Mouse (Mus musculus) kidney, postnatal 14 days (tissue): ENCODE data around the gene Trmt1.

Experiments used
- DNase-seq: peaks from one replicate; pipeline ENCODE4 v3.0.0; 2022; ENCODE audit warnings: mixed read lengths

Gene Trmt1

GRCm38 (mm10) chr8:84693332-84693731, 7.2 kb downstream of the Trmt1 start:
- DNase-seq = no peak

DNA sequence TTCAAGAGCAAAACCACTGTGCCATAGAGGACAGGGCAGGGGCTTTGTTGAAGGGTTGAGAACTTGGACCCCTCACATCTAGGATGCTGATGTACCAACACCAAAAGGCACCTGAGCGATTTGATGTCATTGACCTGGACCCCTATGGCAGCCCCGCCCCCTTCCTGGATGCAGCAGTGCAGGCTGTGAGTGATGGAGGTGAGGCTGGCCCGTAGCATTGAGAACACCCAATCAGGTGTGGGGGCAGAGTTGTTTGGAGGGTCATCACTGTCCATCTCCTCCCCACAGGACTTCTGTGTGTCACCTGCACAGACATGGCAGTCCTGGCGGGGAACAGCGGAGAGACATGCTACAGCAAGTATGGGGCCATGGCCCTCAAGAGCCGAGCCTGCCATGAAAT, 9.0 kb downstream of the Trmt1 start:
- no peak for DNase-seq

GRCm38 (mm10) chr8:84697166-84698130, 11.3 kb downstream of the Trmt1 start:
- no peak for DNase-seq

DNA sequence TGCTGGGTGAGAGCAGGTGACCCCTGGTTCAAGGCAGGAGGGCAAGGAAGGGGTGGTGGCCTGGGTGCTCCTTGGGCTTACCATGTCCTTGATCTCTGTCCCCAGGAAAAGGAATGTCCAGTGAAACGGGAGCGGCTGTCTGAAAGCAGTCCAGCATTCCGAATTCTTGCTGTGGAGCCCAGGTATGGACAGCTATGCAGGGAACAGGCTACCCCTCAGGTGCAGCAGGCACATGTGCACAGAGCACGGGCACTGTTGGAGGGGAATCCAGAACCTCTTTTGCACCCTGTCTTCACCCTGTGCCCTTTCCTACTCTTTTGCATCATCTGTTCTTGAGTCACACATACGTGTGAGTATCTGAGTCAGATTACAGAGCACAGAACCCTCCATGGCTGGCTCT, 12.2 kb downstream of the Trmt1 start:
- DNase-seq = no peak

DNA sequence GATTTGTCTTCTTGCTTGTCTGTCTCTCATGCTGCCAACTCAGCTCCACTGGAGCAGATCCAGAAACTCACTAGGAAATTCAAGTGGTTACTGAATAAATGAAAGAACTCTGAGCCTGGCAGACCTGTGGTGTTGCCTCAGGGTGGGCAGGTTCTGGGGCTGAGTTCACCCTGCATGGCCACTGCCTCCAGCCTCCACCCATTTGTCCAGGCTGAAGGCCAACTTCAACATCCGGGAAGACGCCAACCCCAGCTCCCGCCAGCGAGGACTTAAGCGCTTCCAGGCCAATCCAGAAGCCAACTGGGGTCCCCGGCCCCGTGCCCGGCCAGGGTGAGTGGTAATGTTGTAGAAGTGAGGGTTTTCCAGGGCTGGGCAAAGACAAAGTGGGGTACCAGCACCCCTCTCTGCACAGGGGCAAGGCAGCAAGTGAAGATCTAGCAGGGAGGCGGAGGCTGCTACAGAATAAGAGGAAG, 12.9 kb downstream of the Trmt1 start:
- DNase-seq = peak; percentile 83

DNA sequence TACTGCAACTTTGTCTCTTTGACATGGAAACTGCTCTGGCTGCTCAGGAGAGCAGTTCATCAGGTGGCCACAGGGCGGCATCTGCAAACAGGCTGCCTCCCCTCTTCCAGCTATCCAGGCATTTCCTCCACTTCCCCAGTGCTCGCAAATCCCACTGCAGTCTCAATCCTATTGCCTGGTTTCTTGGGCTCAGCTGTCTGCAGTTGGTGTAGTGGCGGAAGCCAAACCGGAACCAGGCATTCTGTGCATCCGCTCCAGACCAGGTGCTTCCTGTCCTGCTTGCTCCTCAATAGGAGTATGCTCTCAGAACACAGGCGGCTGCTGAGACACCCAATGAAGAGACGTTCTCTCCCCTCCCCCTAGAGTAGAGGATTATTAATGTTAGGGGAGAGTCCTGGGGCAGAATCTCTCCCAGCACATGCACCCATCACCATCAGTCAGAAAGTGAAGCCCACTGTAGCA, 13.8 kb downstream of the Trmt1 start:
- peak; percentile 89 for DNase-seq

- no peak for DNase-seq
Observed at GRCm38 (mm10) chr8:84700526-84700925, 14.4 kb downstream of the Trmt1 start.

DNA sequence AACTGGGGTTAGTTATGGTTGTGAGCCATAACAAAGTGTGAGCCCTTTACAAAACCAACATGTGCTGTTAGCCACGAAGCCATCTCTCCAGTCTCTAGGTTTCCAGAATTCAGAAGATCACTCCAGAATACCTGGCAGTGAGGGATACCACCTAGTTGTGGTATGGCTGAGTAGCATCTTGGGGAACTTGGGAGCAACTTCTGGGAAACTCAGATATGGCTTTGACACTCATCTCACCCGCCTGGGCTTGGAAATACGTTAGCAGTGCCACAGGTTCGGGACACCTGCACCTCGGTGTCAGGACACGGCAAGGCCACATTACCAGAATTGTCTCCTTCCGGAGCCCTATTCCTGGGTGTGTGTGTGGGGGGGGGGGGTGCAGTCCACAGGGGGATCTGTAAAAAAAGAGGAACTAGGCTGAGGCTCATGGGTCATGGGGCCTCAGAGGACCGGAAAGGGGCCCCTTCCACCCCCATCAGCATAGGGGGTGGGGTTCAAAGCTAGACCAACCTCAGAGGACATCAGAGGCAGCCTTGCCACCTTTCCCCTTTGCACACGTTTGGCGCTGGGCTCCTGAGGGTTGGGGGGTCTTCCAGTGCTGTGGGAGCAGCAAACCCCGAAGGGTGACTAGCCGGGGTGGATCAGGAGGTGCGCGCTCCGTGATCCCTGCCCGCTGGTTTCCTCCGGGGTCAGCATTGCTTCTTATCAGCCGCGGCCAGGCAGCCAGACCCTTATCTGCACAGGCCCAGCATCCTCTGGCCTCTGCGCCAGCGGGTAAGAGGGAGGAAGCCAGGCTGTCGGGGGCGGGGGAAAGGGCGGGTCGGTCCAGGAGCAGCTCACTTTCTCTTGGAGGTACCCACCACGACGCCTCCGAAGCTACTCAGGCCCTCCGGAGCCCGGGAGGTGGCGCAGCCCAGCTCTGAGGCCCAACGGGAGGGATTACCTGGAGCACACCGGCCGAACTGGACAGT, 15.1 kb downstream of the Trmt1 start, which contains the start of gene Lyl1:
Gene Lyl1 (plus strand): TSS at position 517 of the 971 bp plus-strand sequence.
- DNase-seq = peak; percentile 80

- no peak for DNase-seq
Observed at GRCm38 (mm10) chr8:84702561-84702960, 16.5 kb downstream of the Trmt1 start.

- DNase-seq = no peak
Observed at GRCm38 (mm10) chr8:84702963-84703465, 16.9 kb downstream of the Trmt1 start.

DNA sequence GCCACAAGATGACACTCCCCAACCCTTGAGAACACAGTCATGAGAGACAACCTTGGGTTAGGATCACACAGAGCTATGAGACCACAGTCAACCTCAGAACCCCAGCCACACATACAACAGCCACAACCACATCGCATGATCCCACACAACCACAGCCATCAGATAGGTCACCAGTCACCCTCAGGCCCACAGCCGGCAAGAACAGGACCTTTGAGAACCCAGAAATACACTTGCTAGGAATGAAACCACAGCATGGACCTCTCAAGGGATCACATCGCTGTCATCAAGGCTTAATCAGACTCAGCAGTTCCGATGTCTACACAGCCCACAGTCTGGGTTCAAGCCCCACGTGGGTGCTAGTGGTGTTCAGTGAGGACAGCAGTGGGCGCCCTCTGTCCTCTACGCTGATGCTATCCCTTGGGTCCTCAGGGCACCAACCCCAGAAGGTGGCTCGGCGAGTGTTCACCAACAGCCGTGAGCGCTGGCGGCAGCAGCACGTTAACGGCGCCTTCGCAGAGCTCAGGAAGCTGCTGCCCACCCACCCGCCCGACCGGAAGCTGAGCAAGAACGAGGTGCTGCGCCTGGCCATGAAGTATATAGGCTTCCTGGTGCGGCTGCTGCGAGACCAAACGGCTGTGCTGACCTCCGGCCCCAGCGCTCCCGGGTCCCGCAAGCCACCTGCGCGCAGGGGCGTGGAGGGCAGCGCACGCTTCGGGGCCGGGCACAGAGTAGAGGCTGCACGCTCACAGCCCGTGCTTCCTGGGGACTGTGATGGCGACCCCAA, 17.6 kb downstream of the Trmt1 start:
- no peak for DNase-seq

GRCm38 (mm10) chr8:84704356-84704755, 18.2 kb downstream of the Trmt1 start:
- peak; percentile 80 for DNase-seq

- no peak for DNase-seq
Observed at GRCm38 (mm10) chr8:84704867-84705831, 19.0 kb downstream of the Trmt1 start.

DNA sequence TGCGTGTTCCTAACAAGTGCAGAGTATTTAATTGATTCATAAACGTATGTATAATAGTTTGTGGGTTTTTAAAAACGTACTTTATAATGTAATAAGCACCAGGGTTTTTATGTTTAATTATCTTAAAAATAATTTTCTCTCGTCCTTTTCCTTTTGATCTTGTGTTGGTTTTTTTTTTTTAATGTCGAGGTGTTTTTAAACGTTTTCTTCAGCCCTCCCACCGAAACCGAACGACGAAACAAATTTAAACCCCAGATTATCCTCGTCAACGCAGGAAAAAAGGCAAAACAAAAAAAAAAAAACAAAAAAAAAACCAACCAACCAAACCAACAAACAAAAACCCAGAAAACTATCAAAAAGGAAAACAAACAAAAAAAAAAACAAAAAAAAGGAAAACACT, 19.9 kb downstream of the Trmt1 start:
- DNase-seq = no peak

DNA sequence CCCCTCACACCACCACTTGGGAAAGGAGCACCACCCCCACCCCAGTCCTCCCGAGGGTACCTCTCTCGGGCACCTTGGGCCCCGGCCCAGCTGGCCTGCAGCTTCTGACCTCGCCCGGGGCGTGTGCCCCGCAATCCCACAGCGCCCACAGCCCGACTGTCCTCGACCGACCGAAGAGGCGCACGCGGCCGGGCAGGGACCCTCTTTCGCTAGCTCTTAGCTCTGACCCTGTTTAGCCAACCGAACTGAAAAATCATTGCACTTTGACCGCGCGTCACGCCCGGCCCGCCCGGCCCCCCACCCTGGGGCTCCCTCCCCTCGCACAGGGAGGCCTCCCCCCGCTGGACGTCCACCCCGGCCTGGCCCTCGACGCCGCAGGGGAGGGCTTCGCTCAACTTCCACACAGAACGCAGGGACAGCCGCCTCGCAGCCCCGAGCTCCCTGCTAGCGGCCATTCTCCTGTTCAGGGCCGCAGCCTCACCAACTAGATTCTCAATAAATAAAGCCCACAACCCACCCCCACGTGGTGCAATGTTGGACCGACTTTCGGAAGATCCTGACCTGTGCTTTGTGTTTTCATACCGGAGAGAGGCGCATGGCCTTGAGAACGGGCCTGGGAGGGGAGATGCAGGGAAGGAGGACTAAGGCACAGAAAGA, 20.6 kb downstream of the Trmt1 start:
- no peak for DNase-seq

GRCm38 (mm10) chr8:84707267-84707883, 21.3 kb downstream of the Trmt1 start:
- DNase-seq = no peak

DNA sequence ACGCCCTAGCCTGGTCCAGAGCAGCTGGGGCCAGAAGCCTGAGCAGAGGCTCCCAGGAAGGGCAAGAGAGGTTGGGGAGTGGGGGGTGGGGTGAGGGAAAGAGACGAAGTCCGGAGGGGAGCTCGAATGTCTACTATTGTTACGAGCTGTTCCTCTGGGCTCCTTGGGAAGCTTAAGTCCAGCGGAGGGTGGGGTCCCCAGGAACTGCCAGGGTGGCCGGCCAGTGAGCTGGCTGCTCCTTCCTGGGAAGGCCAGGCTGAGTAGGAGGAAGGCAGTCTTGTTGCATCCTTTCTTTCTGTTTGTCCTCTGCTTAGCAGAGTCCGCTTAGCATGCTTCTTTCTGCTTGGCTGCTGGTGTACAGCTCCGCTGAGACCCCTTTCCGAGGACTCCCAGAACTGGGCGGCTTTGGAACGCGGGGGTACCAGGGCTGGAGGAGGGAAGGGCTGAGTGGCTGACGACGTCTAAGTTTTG, 22.0 kb downstream of the Trmt1 start:
- no peak for DNase-seq

DNA sequence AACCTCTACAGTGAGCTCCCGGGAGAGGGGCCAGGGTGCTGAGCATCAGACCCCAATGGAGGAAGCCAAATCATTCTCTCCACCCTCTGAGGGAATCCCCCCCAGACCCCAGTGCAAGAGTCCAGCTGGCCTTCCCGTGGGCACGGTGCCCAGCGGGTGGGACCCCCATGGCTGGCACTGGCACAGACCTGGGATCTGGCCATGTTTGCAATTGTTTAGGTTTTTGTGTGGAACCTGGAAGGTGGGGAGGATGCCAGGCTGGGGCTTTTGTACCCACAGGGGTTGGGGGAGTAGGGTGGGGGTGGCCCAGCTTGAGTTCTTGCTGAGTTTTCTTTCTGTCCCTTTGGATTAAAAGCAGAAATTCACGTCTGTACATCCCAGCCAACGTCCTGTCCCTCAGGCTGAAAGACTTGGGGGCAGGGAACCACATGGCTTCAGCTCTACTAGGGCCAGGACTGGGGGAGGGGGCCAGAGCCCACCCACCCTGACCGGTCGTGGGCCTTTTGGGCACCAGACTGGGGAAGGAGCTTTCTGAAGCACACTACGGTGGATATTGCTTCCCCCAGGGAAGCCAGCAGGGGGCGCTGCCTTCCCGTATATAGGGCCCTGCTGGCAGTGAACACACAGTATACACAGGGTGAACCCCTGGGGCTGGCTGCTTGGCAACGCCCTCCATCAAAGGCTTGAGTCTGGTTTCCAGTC, 22.8 kb downstream of the Trmt1 start:
- peak; percentile 89 for DNase-seq

- no peak for DNase-seq
Observed at GRCm38 (mm10) chr8:84709931-84710330, 23.8 kb downstream of the Trmt1 start.
